ENCODE assay signal across 15 mouse cellular contexts in the genomic region with DNA sequence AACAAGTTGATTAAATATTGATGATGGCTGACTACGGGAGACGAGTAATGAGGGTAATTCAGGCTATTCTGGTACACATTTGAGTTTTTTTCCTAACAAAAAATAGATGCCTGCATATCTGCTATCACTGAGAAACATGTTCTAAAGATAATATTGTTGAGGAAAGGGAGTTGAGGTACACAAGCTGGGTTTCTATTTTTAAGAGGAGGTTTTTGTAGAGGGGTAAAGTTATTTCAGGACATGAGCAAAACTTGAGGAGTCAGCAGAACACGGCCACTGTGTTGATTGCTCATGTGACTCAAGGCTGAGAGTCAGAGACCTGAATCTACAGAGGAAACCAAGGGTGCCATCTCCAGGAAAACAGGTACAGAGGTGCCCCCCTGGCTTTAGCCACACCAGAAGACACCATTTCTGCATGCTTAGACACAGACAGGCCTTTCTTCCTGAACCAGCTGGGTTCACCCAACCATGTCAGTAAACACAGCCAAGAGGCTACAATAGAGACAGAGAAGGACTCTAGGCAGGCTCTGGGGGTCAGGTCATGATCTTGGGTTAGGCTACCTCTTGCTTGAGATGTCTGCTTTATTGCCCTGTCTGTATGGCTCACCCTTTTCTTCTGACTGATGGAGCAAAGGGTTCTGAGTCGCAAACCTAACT. TPM values are rescaled to one million over a fixed set of nuclear protein-coding genes. Genes with fewer than 3 reads are reported as not detected.
"Had no signal": no experiment of that assay in that cellular context is flagged by ENCODE, and none has a peak within 500 bp of the region (broad histone marks: within the 10 kb centered on the region; RNA-seq: fewer than 3 reads in every experiment).

No protein-coding gene starts in this region.

- H3K4me3 ChIP-seq: layer of hippocampus, adult 2 months; limb, embryonic 10.5 days; limb, embryonic 13.5 days; liver, embryonic 13.5 days had no signal

- H3K27ac ChIP-seq: layer of hippocampus, adult 2 months; limb, embryonic 10.5 days; limb, embryonic 13.5 days; liver, embryonic 13.5 days; macrophage had no signal

- H3K36me3 ChIP-seq: limb, embryonic 10.5 days; limb, embryonic 13.5 days; liver, embryonic 13.5 days had no signal

- DNase-seq: kidney, adult 8-10 months; kidney, postnatal 14 days; layer of hippocampus, adult 9-11 months; liver; liver, embryonic 13.5 days; lung, embryonic 14.5 days; midbrain, embryonic 14.5 days; thymus, postnatal 25 days had no signal

- H3K4me2 ChIP-seq: limb, embryonic 13.5 days; liver, embryonic 13.5 days; lung, embryonic 14.5 days had no signal

- H3K4me1 ChIP-seq: limb, embryonic 13.5 days had no signal

- H3K9ac ChIP-seq: limb, embryonic 13.5 days; liver, embryonic 13.5 days; lung, embryonic 14.5 days had no signal

- H3K27me3 ChIP-seq: limb, embryonic 13.5 days had no signal

- ATAC-seq: inflammation-experienced regulatory T-cells, adult 6 months; intestine, embryonic 16.5 days; lung, postnatal 0 days had no signal

- H3K9me3 ChIP-seq: limb, embryonic 10.5 days; limb, embryonic 13.5 days; liver, embryonic 13.5 days had no signal

RNA-seq across cellular contexts. Expression of a gene that starts 13.7 kb away (rescaled TPM):
- polyA plus RNA-seq: macrophage had no signal
